Mouse (Mus musculus) thymus, adult 2 months (tissue): ENCODE data around the gene Hist1h3a. TPM values are rescaled to one million over a fixed set of nuclear protein-coding genes. Genes with fewer than 3 reads are reported as not detected.
A peak's percentile ranks its signal among the peaks of the same experiment; 100 is the strongest.
"Not testable (repeated sequence)": the region's sequence is repeated elsewhere in the genome, so short reads cannot be mapped to it uniquely, and the experiment has no call there.

Experiments
- DNase-seq: peaks from one replicate; pipeline ENCODE4 v3.0.0; 2021
- H3K27ac ChIP-seq: fragments of 200-500 bp; 2 replicates; pipeline ENCODE4 v1.5.1; 2012; ENCODE audit warnings: low read length, control low read depth; ENCODE audit not compliant: control insufficient read depth, insufficient read depth
- H3K27me3 ChIP-seq: fragments of 200-500 bp; 2 replicates; pipeline ENCODE4 v1.6.1; 2012; ENCODE audit warnings: mild to moderate bottlenecking, low read length, moderate library complexity, mixed read lengths; ENCODE audit not compliant: control insufficient read depth, insufficient read depth
- H3K36me3 ChIP-seq: fragments of 200-500 bp; 2 replicates; pipeline ENCODE4 v1.6.1; 2012; ENCODE audit warnings: mild to moderate bottlenecking, low read length, moderate library complexity; ENCODE audit not compliant: control insufficient read depth, insufficient read depth
- H3K4me1 ChIP-seq: fragments of 200-500 bp; replicated peaks from 2 replicates; pipeline ENCODE4 v1.6.1; 2012; ENCODE audit warnings: low read length; ENCODE audit not compliant: control insufficient read depth, insufficient read depth
- H3K4me3 ChIP-seq: fragments of 200-500 bp; 2 replicates; pipeline ENCODE4 v1.5.1; 2012; ENCODE audit warnings: mild to moderate bottlenecking, low read length, control low read depth, moderate library complexity; ENCODE audit not compliant: control insufficient read depth, insufficient read depth
- CTCF ChIP-seq: fragments of 200-500 bp; IDR thresholded peaks from 2 replicates; pipeline ENCODE4 v1.5.1; 2012; ENCODE audit warnings: mild to moderate bottlenecking, control low read depth, low read length, moderate library complexity, borderline replicate concordance; ENCODE audit not compliant: control insufficient read depth, poor library complexity, insufficient read depth; ENCODE audit errors: extremely low read depth
- POLR2A ChIP-seq: fragments of 200-500 bp; IDR thresholded peaks from 2 replicates; pipeline ENCODE4 v1.6.1; 2012; ENCODE audit warnings: mild to moderate bottlenecking, low read length, control low read depth, moderate library complexity; ENCODE audit not compliant: control insufficient read depth, poor library complexity, insufficient read depth; ENCODE audit errors: extremely low read depth
- WGBS: fragments of 180-500 bp; shearing (Covaris S2); methylation state at CpG from one replicate; pipeline ENCODE4 v1.1.7; 2018; 5-methylcytosine and 5-hydroxymethylcytosine counted together
- polyA plus RNA-seq: library from polyadenylated mRNA; depleted of rRNA; stranded (reverse); fragments of >200 nt; gene quantifications from 2 replicates; pipeline ENCODE4 v1.2.3, GENCODE M21; 2012

Gene Hist1h3a
- polyA plus RNA-seq, 1 experiment: 348 TPM

DNA sequence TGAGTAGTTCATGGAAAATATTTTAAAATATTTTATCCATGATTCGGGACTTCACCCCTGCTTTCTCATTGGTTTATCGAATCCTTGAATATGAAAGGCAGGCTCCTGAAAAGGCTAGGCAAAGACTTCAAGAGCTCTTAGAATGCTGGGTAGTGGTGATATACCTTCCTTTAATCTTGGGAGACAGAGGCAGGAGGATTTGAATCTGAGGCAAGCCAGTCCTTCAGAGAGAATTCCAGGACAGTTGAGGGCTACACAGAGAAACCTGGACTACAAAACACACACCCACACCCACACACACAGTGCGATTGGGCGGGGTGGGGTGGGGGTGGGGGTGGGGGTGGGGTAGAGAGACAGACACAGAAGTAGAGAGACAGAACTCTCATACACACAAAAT is 14.3 kb downstream of the Hist1h3a start:
- DNase-seq: no peak
- peaks cover 4% of the 10 kb centered on the region for H3K4me1 ChIP-seq
- H3K4me3 ChIP-seq: no peak overlapping the region
- no peaks in the 10 kb centered on the region for H3K27me3 ChIP-seq
- WGBS: 14% methylated on average over 4 of the region's 4 CpGs
- no peaks in the 10 kb centered on the region for H3K36me3 ChIP-seq
- TF ChIP-seq CTCF (no peak), POLR2A (no peak)
- peak overlapping the region; percentile 70; the same call in 1 of the 2 replicates for H3K27ac ChIP-seq

GRCm38 (mm10) chr13:23747081-23747891 is 14.9 kb downstream of the Hist1h3a start:
- DNase-seq: no peak
- Histone ChIP-seq H3K27me3 (no peaks in the 10 kb centered on the region), H3K27ac (peak overlapping the region; percentile 63), H3K36me3 (no peaks in the 10 kb centered on the region), H3K4me1 (peaks cover 4% of the 10 kb centered on the region), H3K4me3 (peak overlapping the region; percentile 15)
- no peak for TF ChIP-seq POLR2A
- TF ChIP-seq CTCF: no peak
- 6% methylated on average over 11 of the region's 13 CpGs for WGBS

GRCm38 (mm10) chr13:23746201-23747080 is 15.7 kb downstream of the Hist1h3a start, which contains the start of gene Hist1h2bb:
Hist1h2bb (plus strand) TSS chr13:23746734.
- peak; percentile 72 for DNase-seq
- not testable (repeated sequence) for H3K27me3 ChIP-seq, H3K36me3 ChIP-seq, H3K4me1 ChIP-seq
- under 1% methylated on average over 42 of the region's 58 CpGs for WGBS
- H3K27ac ChIP-seq: peak within 1 kb of the TSS; percentile 95
- TF ChIP-seq POLR2A: peak; percentile 45; the same call in 1 of the 2 replicates
- TF ChIP-seq CTCF: peak; percentile 64; the same call in 1 of the 2 replicates
- H3K4me3 ChIP-seq: peak within 1 kb of the TSS; percentile 60

DNA sequence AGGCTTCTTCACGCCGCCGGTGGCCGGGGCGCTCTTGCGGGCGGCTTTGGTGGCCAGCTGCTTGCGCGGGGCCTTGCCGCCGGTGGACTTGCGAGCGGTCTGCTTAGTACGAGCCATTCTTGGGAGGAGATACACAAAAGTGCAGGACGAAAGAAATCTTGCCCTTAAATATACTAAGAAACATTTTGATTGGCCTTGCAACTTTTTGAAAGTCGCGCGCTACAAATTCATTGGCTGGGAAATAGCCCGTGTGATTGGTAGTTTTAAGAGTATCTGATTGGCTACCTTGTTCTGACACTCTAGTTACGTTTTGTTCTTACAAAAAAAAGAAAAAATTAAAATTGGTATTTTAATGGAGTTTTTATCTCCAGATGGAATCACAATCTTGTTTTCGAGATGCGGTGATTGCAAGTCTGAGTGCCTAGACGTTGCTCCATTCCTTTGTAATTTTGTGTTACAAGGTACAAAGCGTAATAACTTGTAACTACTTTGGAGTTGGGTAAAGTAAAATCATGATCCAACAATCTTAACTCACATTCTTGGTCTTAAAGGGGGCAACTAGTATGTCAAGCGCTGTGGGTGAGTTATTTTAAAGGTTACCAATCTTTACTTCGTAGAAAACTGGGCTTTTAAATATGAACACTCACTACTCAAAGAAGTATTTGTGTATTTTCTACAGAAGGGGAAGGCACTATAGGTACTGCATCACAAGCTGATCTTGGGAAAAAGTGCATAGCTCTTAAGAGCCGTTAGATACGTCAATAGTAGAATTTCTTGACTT is 16.6 kb downstream of the Hist1h3a start, which contains the start of gene Hist1h3c:
Gene Hist1h3c, minus strand, starts transcription at position 222 of the 781 bp plus-strand sequence.
- Histone ChIP-seq H3K4me1 (peaks cover 4% of the 10 kb centered on the region), H3K27ac (peak within 1 kb of the TSS; percentile 95), H3K36me3 (no peaks in the 10 kb centered on the region), H3K27me3 (no peaks in the 10 kb centered on the region), H3K4me3 (peak within 1 kb of the TSS; percentile 60)
- under 1% methylated on average over 25 of the region's 28 CpGs for WGBS
- TF ChIP-seq POLR2A (peak; percentile 43; the same call in 1 of the 2 replicates), CTCF (no peak)
- peak; percentile 87 for DNase-seq

DNA sequence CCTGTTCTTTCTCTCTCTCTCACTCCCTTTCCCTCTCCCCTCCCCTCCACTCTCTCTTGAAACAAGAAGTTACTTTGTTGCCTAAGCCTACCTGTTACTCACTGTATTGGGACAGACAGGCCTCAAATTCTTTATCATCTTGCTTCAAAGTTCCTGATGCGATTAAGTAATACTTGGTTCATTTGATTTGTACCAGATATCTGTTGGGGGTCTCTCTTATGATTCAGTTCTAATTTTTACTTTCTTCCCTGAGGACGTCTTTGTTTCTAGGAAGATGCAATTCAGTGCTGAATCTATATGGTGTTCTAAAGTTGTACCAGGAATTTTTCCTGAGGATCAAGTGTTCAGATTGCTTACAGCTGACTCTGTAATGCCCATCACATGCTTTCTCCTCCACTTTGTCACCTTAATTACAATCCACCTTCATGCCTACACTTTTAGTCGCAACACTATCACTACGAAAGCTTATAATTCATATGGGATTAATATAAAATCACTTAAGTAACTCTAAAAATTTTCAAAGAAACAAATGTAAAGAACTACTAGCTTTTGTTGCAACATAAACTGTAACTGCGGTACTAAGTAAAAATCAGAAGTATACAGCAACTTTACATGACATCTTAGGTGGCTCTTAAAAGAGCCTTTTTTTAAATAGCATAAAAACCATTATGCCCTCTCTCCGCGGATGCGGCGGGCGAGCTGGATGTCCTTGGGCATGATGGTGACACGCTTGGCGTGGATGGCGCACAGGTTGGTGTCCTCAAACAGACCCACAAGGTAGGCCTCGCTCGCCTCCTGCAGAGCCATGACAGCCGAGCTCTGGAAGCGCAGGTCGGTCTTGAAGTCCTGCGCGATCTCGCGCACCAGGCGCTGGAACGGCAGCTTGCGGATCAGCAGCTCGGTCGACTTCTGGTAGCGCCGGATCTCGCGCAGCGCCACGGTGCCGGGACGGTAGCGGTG is 17.5 kb downstream of the Hist1h3a start:
- DNase-seq: no peak
- TF ChIP-seq CTCF: no peak
- no peak for TF ChIP-seq POLR2A
- WGBS: 5% methylated on average over 22 of the region's 36 CpGs

More for the DNA sequence above, 17.5 kb downstream of the Hist1h3a start:
- Histone ChIP-seq H3K27ac (peak overlapping the region; percentile 85), H3K4me3 (peak overlapping the region; percentile 54), H3K4me1 (peaks cover 4% of the 10 kb centered on the region), H3K36me3 (no peaks in the 10 kb centered on the region), H3K27me3 (no peaks in the 10 kb centered on the region)
